Mouse (Mus musculus) kidney, postnatal 0 days (tissue): Measurements from ENCODE around the gene Cadm1. TPM values are rescaled to one million over a fixed set of nuclear protein-coding genes. Genes with fewer than 3 reads are reported as not detected.

Experiments
- ATAC-seq: fragments of 200-750 bp; cut with Nextera tagmentation; replicated peaks from 2 replicates; pipeline ENCODE4 v1.8.0; 2017; ENCODE audit warnings: low read depth, moderate number of reproducible peaks, moderate TSS enrichment, moderate library complexity; ENCODE audit not compliant: low FRiP score
- DNase-seq: peaks from one replicate; pipeline ENCODE4 v3.0.0-alpha.2; 2016; ENCODE audit warnings: low spot score
- H3K27ac ChIP-seq: fragments of 300-500 bp; sonication (generic); 2 replicates; pipeline ENCODE4 v1.5.1; 2014; ENCODE audit warnings: mild to moderate bottlenecking
- H3K27me3 ChIP-seq: fragments of 300-500 bp; sonication (generic); 2 replicates; pipeline ENCODE4 v1.6.1; 2014; ENCODE audit warnings: low read length, mixed read lengths; ENCODE audit not compliant: insufficient read depth
- H3K36me3 ChIP-seq: fragments of 300-500 bp; sonication (generic); 2 replicates; pipeline ENCODE4 v1.6.1; 2014; ENCODE audit warnings: low read length, mixed read lengths; ENCODE audit not compliant: insufficient read depth
- H3K4me1 ChIP-seq: fragments of 300-500 bp; sonication (generic); replicated peaks from 2 replicates; pipeline ENCODE4 v1.6.1; 2014; ENCODE audit warnings: antibody characterized with exemption, low read length, mixed read lengths; ENCODE audit not compliant: insufficient read depth
- H3K4me2 ChIP-seq: fragments of 300-500 bp; sonication (generic); 2 replicates; pipeline ENCODE4 v1.6.1; 2014; ENCODE audit warnings: mild to moderate bottlenecking, low read length, moderate library complexity, mixed read lengths
- H3K4me3 ChIP-seq: fragments of 300-500 bp; sonication (generic); replicated peaks from 2 replicates; pipeline ENCODE4 v1.5.1; 2014; ENCODE audit warnings: low read depth, low read length
- H3K9ac ChIP-seq: fragments of 300-500 bp; sonication (generic); 2 replicates; pipeline ENCODE4 v1.6.1; 2014; ENCODE audit warnings: low read depth, low read length
- H3K9me3 ChIP-seq: fragments of 300-500 bp; sonication (generic); replicated peaks from 2 replicates; pipeline ENCODE4 v1.6.1; 2016; ENCODE audit warnings: low read length, inconsistent platforms, mixed read lengths
- CTCF ChIP-seq: IDR thresholded peaks from 2 replicates; pipeline ENCODE4 v1.5.1; 2016; ENCODE audit warnings: antibody characterized with exemption, low read depth, mild to moderate bottlenecking, moderate library complexity
- WGBS: fragments of 180-500 bp; shearing (Covaris S2); extraction: QIAGEN DNeasy Blood & Tissue Kit; methylation state at CpG from one replicate; pipeline ENCODE4 v1.1.7; 2014; 5-methylcytosine and 5-hydroxymethylcytosine counted together
- polyA plus RNA-seq: library from polyadenylated mRNA; unstranded; fragments of >200 nt; fragmentation: Nextera tagmentation; extraction: Ambion mirVana; gene quantifications from 2 replicates; pipeline ENCODE4 v1.2.1, GENCODE M21; 2015

Cadm1 gene
- polyA plus RNA-seq, 1 experiment from 2014 or later, result 44.5 TPM

GRCm38 (mm10) chr9:47838890-47839691, 309.1 kb downstream of the Cadm1 start:
- H3K9me3 ChIP-seq, result no peaks in the 10 kb centered on the region
- no peaks in the 10 kb centered on the region for H3K36me3 ChIP-seq
- no peaks in the 10 kb centered on the region for H3K27me3 ChIP-seq
- no peak for TF ChIP-seq CTCF
- DNase-seq, result peak; percentile 38
- no peaks in the 10 kb centered on the region for H3K4me1 ChIP-seq
- H3K27ac ChIP-seq, result no peak overlapping the region
- WGBS, result 29% methylated on average over 15 of the region's 15 CpGs
- no peak overlapping the region for H3K4me2 ChIP-seq
- H3K9ac ChIP-seq, result no peak overlapping the region
- H3K4me3 ChIP-seq, result no peak overlapping the region
- no peak for ATAC-seq

GRCm38 (mm10) chr9:47839692-47840025, 309.7 kb downstream of the Cadm1 start:
- TF ChIP-seq CTCF, result no peak

DNA sequence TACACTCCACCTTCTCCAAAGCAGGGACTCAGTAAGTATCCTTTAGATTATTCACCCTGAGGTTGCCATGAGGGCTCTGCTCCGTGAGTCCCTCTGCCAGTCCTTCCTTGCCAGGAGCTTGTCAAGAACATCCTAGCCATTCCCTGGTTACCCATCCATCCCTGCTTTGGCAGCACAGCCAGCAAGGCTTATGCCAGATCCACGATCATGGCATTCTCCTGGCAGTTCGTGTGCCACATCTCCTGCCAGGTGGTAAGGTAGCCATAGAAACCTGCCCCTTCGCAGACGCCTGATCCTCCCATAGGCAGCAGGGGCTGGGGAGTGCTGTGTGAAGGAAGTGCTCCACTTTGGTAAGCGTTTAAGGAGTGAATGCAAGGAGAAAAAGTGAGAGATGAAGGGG, 313.4 kb downstream of the Cadm1 start:
- no peaks in the 10 kb centered on the region for H3K36me3 ChIP-seq
- no peak overlapping the region for H3K4me2 ChIP-seq
- TF ChIP-seq CTCF, result no peak
- no peak overlapping the region for H3K9ac ChIP-seq
- 0 out of 2 replicates have a peak, but pooled peaks cover 3% of the 10 kb centered on the region for H3K4me1 ChIP-seq
- WGBS, result 79% methylated on average over 6 of the region's 6 CpGs
- ATAC-seq, result no peak
- DNase-seq, result no peak
- H3K27me3 ChIP-seq, result no peaks in the 10 kb centered on the region
- no peak overlapping the region for H3K27ac ChIP-seq
- H3K4me3 ChIP-seq, result no peak overlapping the region
- no peaks in the 10 kb centered on the region for H3K9me3 ChIP-seq

More at GRCm38 (mm10) chr9:47839692-47840025, 309.7 kb downstream of the Cadm1 start:
- 64% methylated on average over 10 of the region's 10 CpGs for WGBS
- ATAC-seq (no peak), DNase-seq (no peak)
- Histone ChIP-seq H3K4me1 (no peaks in the 10 kb centered on the region), H3K36me3 (no peaks in the 10 kb centered on the region), H3K27me3 (no peaks in the 10 kb centered on the region), H3K9me3 (no peaks in the 10 kb centered on the region), H3K9ac (no peak overlapping the region), H3K4me3 (no peak overlapping the region), H3K27ac (no peak overlapping the region), H3K4me2 (no peak overlapping the region)

DNA sequence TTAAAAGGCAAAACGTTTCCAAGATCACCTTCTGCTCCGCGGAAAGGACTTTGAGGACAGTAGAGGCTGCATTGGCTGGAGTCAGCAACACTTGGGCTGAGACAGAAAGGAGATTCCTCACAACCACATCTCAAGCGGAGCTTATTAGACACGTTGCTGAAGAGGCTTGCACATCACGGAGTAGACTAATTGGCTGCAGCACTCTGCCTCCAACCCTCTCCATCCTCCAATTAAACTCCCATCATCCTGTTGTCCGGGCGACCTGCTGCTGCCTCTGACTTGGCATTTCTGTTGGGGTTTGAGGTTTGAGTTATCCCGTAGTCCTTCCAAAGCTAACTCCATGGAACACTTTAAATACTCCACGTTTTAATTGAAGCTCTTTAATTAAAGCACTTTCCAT, 316.3 kb downstream of the Cadm1 start:
- no peaks in the 10 kb centered on the region for H3K27me3 ChIP-seq
- H3K36me3 ChIP-seq, result no peaks in the 10 kb centered on the region
- H3K27ac ChIP-seq, result no peak overlapping the region
- TF ChIP-seq CTCF, result no peak
- H3K9me3 ChIP-seq, result no peaks in the 10 kb centered on the region
- H3K4me1 ChIP-seq, result 0 out of 2 replicates have a peak, but pooled peaks cover 3% of the 10 kb centered on the region
- 56% methylated on average over 10 of the region's 10 CpGs for WGBS
- no peak for DNase-seq
- no peak for ATAC-seq
- H3K4me3 ChIP-seq, result no peak overlapping the region
- no peak overlapping the region for H3K4me2 ChIP-seq
- H3K9ac ChIP-seq, result no peak overlapping the region

- no peak for TF ChIP-seq CTCF
- H3K9me3 ChIP-seq, result no peaks in the 10 kb centered on the region
Observed at GRCm38 (mm10) chr9:47846926-47847325, 317.0 kb downstream of the Cadm1 start.

GRCm38 (mm10) chr9:47847797-47848196, 317.8 kb downstream of the Cadm1 start:
- H3K27ac ChIP-seq, result no peak overlapping the region
- 14% methylated on average over 4 of the region's 4 CpGs for WGBS
- no peaks in the 10 kb centered on the region for H3K27me3 ChIP-seq
- no peaks in the 10 kb centered on the region for H3K36me3 ChIP-seq
- 0 out of 2 replicates have a peak, but pooled peaks cover 3% of the 10 kb centered on the region for H3K4me1 ChIP-seq
- H3K9ac ChIP-seq, result no peak overlapping the region
- DNase-seq, result no peak
- no peak for ATAC-seq
- H3K9me3 ChIP-seq, result no peaks in the 10 kb centered on the region
- H3K4me2 ChIP-seq, result no peak overlapping the region
- no peak for TF ChIP-seq CTCF
- H3K4me3 ChIP-seq, result no peak overlapping the region

More at GRCm38 (mm10) chr9:47846926-47847325, 317.0 kb downstream of the Cadm1 start:
- ATAC-seq (no peak), DNase-seq (peak; percentile 44)
- 28% methylated on average over 6 of the region's 6 CpGs for WGBS
- Histone ChIP-seq H3K27ac (no peak overlapping the region), H3K9ac (no peak overlapping the region), H3K4me2 (no peak overlapping the region), H3K4me3 (no peak overlapping the region), H3K4me1 (0 out of 2 replicates have a peak, but pooled peaks cover 3% of the 10 kb centered on the region), H3K27me3 (no peaks in the 10 kb centered on the region), H3K36me3 (no peaks in the 10 kb centered on the region)

- WGBS, result 64% methylated on average over 5 of the region's 5 CpGs
Observed at GRCm38 (mm10) chr9:47848745-47849144, 318.8 kb downstream of the Cadm1 start.

More at GRCm38 (mm10) chr9:47848745-47849144, 318.8 kb downstream of the Cadm1 start:
- ATAC-seq, result no peak
- no peaks in the 10 kb centered on the region for H3K9me3 ChIP-seq
- H3K27me3 ChIP-seq, result no peaks in the 10 kb centered on the region
- H3K9ac ChIP-seq, result no peak overlapping the region
- no peak overlapping the region for H3K27ac ChIP-seq
- H3K36me3 ChIP-seq, result no peaks in the 10 kb centered on the region
- H3K4me2 ChIP-seq, result no peak overlapping the region
- TF ChIP-seq CTCF, result no peak
- H3K4me1 ChIP-seq, result 0 out of 2 replicates have a peak, but pooled peaks cover 3% of the 10 kb centered on the region
- H3K4me3 ChIP-seq, result no peak overlapping the region
- DNase-seq, result no peak
